Mouse (Mus musculus) ovary, adult 18-20 months (tissue): ENCODE measurements around the gene Cux2.
A peak's percentile ranks its signal among the peaks of the same experiment; 100 is the strongest.

Experiments used
- DNase-seq: peaks from one replicate; pipeline ENCODE4 v3.0.0; 2022; ENCODE audit warnings: low spot score, mixed read lengths

Gene Cux2

DNA sequence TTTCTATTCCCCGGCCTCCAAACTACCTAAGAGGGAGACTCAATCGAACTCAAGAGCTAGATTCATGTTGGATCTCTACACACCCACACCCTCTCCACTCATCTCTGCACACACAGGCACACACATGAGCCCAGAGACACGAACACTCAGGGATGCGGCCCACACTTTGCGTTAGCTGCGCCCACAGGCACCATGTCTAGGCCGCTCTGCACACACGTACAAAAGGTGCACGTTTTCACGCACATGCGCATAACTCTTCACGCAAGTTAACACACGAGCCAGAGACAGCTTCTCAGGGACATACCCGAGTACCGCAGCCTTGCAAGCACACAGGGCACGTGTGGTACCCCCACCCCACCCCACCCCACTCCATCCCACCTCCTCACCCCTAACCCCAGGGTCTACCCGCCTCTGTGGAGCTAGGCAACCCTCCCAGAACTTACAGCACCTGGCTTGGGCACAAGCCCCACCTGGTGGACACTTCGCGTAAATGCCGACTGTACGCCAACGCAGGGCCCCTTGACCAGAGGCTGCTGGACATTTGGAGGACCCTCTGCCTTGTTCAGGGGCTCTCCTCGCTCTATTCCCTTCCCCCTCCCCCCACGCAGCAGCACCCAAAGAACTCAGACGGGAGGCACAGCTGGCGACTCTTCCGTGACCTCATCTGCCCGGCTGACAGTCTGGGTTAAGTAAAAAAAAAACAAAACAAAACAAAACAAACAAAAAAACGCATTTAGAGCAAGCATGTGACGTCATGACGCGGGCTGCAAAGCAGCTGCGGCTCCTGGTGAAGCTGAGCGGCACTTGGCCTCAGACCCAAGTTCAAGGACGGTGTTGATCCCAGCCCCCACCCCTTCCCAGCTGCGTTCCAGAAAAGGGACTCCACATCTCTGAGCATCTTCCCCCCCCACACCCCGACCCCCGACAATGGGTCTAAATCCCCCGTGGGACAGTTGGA lies 9.4 kb upstream of the Cux2 start:
- no peak for DNase-seq

DNA sequence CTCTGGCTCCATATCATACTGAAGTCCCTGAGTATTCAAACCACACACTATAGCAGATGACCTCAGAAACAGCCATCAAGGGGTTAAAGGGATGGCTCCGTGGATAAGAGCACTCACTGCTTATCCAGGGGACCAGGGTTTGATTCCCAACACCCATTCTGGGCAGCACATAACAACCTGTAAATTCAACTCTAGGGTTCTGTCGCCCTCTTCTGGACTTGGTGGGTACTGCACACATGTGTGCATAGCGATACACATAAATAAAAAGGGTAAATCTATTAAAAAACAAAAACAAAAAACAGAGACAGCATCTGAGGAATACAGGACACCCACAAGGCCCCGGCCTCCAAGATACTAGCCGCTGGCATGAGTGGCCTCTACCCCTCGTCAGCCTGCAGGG lies 7.7 kb upstream of the Cux2 start:
- DNase-seq, result no peak

DNA sequence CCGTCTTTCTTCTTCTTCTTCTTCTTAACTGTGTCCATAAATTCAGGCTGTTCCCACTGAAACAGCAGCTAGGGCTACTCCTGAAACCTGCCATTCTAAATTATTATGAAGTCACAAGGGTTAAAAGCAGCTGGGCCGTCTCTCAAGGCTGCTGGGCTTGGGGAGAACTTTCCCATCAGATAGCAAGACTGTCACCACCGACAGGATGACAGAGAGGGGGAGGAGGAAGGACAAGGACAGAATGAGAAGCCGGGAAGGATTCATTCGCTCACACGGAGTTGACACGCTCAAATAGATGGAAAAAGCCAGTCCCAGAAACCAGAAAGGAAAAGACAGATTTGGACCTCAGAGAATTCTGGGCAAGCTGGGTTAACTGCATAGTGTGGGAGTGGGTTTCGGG lies 6.7 kb upstream of the Cux2 start:
- no peak for DNase-seq

DNA sequence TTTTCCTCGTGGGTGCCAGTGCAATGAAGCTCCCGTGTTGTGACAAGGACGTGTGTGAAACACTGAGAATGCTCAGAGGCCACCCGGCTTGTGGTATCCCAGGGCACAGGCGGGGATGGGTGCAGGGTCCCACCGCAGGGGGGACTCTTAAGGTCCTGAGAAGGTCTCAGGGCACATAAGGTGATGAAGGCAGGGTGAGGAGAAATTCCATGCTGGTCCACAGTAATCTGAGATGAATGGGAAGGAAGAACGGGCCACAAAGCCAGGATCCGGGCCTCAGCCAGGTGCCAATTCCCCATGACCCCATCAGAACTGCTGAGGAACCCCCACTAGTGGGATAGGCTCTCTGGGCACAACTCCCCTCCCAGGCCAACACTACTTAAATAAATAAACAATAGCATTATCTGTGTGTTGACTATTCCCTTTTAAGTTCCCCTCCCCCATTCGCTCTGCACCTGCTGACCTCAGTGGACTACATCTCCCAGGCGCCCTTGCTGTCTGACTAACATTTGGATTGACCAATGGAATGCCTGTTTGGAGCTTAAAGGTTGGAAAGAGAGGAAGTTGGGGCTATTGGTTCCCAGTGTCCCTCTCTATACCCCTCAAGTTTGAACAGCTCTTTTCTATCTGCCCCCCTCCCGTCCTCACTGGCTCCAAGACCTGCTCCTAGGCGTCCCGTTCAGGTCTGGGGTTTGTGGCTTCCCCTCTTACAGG lies 4.4 kb upstream of the Cux2 start:
- DNase-seq, result no peak

DNA sequence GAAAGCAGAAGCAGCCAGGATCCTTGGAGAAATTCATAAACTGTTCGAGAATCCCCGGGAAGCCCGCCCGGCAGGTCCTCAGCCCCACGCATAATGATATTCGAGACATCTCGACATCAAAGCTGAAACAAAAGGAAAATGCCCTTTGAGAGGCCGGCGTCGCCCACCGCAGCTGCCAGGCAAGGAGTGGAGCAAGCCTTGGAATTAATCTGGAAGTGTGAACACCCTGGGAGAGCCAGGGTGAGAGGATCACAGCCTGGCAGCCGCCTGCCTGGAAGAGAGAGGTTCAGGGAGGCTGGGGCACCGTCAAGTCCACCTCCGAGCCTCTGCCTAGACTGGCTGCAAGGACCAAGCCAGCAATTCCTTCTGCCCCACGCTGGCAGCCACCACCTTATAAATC lies 3.7 kb upstream of the Cux2 start:
- DNase-seq, result no peak

DNA sequence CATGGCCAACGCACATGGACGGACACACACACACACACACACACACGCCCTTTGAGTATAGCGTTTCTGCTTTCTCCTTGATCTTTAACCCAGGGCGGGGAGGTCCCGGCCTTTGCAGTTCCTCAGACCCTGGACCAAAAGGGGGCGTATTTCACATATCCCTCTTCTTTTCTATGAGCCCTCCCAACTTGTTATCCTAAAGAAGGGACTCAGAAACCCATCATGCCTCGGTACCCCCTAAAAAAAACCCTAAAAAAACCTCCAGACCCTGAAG lies 867 bp upstream of the Cux2 start:
- no peak for DNase-seq

DNA sequence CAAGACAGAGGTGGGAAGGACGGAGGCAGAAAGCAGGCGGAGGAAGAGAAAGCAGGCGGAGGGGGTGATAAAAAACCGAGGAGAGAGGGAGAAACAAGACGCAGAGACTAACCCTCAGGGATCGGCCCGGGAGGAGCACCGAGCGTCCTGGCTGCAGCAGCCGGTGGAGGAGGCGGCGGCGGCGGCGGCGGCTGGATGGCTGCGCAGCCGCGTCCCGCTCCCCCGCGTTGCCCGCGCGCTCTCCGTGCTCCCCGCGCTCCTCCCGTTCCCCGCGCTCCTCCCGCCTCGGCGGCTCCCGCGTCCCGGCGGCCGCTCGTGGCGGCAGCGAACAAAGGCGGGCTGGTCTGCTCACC lies 262 bp downstream of the Cux2 start:
- DNase-seq, result peak; percentile 28

DNA sequence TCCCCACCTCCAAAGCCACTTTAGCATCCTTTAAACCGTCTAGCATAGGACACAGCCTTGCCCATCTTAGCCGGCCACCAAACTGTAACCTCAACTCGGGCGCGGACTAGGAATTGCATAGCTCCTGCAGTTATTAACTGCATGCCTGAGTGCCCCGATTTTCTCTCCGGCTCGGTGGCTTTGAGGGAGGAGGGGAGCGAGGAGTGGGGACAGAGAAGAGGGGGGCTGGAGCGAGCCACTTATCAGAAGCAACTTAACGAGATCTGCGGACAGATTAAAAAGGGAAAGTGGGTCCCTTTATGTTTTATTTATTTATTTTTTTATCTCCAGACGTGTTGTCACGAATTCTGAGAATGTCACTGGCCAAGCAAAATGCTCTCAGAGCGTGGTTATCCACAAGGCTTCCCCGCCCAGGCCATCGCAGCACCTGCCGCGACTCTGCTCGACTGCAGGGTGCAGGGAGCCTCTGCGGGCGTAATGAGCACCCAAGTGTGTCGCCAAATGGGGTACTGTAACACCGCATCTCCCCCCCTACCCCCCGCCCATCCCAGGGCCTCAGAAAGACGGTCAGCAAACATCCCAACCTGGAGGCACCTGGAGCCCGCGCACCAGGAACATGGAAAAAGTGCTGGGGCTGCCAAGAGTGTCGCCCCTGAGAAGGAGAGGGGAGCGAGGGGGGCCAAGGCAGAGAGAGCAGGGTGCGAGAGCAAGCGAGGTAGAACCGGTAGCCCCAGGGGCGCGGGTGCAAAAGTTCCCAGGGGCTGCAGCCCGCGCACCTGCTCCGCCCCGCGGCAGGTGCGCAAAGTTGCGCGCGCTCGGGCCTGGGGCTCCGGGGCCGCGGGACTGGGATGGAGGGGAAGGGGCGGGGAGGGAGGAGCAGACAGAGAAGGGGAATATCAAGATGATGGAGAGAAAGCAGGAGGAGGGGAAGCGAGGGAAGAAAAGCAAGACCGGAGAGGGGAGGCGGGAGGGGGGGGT lies 927 bp downstream of the Cux2 start:
- DNase-seq, result no peak

DNA sequence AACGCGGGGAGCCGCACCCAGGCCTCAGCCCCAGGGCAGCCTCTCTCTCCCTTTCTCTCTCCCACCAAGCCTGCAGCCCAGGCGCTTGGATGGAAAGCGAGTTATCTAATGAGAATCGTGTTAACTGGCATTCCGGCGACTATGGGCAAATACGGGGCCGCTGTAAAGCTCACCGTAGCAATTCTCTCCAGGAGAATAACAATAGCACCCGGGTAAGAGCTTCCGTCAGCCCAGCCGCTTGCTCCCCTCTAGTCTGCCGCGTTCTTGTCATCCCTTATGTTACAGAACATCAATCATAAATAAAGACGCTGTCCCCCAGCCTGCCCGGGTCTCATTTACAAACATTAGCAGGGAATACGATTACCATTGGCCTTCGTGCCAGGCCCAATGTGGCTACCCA lies 1.6 kb downstream of the Cux2 start:
- no peak for DNase-seq

DNA sequence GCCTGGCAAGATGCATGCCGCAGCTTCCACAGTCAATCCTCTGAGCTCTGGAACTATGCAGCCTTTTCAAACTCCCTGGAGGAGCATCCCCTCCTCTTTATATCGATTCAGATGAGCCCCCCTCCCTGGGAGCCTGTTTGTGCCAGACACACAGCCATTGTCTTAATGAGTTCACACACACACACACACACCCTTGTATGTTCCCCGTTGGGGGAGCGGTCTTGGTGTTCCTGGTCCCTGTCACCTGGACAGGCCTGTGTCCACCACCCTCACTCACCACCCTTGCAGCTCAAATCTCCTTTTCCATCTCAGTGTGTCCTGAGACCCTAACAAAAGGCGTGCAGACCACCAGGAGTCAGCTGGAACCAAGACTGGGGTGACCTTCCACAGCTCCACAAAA lies 2.1 kb downstream of the Cux2 start:
- DNase-seq, result no peak

DNA sequence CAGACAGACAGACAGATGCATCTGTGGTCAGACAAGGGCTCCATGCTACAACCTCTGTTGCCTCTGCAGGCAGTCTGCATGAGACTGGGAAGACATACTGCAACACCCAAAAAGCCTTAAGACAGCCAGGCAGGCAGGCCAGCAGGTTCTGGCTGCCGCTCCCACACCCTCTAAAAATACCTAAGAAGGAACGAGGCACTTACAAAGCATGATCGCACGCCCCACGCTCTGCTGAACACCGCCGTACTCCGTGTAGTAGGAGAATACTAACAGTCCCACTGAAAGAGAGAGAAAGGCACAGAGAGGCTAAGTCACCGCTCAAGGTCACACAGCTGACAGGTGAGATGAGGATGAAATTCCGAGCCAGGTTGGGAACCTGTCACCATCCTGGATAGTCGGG lies 6.3 kb downstream of the Cux2 start:
- DNase-seq, result no peak

DNA sequence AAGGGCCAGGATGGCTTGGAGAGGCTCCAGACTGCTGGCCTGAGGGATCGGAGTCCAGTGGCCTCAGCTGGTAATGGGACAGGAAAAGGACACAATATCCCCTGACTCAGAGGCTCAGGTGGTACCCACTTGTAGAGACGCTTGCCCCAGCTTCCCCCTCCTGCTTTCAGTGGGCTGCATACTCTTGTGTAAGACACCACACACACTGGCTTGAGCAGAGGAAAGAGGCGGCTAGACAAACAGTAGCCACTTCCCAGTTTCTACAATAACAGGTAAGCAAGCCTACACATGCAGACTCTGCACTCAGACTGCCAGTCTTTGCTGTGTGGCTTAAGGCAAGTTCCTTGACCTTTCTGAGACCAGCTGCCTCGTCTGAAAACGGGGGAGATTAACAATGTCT lies 14.6 kb downstream of the Cux2 start:
- no peak for DNase-seq

DNA sequence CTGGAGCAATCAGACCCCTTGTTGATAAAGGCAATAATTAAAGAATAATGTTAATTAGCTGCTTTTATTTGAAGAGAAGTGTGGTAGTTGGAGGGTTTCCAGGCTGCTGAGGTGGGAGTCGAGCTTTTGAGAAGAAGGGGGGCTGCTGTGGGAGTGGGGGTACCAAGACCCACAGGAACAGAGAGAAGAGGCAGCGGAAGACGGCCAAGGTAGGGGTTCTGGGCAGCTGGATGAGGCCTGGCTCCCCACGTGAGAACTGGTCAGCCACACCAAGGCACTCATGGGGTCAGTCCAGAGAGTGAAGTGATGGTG lies 16.8 kb downstream of the Cux2 start:
- DNase-seq, result no peak

DNA sequence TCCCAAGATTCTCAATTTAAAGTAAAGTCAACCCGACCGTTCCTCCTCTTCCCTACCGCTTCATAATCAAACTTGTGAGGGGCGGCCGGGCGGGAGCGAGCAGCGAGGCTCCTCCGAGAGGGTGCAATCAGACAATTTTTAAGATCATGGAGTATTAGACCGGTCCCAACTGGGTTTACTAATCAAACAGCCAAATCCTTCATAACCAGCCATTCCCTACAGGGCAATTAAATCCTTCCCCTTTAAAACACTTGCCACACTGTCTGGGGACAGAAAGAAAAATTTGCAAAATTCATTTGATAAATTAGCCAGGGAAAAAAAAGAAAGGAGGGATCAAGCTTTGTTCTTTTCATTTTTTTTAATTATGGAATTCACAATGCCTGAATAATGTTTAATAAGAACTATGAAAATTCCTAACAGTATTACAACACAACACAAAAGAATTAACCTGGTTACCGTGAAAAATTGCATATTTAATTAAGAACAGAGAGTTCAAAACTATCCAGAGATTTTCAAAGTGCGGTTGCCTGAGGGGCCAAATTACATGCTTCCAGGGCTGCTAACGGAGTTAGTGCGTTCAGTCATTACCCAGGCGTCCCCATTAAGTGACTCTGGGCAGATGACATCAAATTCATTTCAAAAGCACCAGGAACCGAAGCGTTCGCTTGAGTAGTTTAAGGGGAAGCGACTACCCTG lies 17.3 kb downstream of the Cux2 start:
- DNase-seq, result no peak

DNA sequence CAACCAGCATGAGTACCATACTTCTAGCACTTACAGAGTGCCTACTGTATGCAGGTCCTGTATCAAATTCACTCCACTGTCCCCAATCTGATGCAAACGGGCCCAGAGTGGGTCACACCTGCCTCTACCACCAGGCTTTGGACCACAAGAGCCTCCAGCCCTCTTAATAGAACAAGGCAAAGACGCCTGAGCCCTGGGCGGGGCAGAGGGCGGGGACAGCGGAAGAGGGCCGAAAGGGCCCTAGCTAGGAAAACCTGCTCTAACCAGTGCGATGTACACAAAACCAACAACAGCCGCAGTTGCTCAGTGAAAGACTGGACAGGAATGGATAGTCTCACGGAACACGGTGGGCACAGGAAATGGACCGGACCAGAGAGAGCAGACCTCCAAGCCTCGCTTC lies 18.8 kb downstream of the Cux2 start:
- DNase-seq, result no peak

DNA sequence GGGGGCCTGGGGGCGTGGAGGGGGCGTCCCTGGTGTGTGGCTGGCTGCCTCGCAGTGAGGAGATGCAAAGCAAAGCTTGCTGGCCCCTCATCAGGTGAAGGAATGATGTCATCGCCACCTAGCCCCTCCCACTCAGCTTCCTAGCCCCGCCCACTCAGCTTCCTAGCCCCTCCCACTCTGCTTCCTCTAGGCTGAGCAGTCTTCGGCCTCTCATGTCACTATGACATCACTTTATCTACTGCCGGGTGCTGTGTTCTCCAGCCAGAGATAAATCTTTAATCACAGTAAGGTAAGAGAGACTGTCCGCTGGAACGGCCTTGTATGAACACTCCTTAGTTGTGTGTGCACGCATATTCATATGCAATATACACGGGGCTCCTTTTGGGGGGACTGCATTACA lies 19.3 kb downstream of the Cux2 start:
- DNase-seq, result no peak

DNA sequence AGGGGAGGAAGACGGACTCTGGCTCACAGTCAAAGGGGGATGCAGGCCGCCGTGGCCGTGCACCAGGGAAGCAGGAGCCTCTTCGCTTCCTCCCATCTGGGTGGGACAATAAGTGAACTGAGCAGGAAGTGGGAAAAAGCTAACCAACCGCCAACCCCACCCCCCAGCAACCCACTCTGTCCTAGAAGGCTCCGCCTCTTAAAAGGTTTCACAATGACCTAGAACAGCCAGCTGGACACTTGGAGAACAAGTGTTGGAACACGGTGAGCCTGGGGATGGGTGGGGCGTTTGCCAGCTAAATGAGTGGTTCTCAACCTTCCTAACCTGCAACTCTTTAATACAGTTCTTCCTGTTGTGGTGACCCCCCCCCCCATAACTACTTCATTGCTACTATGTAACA lies 23.1 kb downstream of the Cux2 start:
- no peak for DNase-seq

DNA sequence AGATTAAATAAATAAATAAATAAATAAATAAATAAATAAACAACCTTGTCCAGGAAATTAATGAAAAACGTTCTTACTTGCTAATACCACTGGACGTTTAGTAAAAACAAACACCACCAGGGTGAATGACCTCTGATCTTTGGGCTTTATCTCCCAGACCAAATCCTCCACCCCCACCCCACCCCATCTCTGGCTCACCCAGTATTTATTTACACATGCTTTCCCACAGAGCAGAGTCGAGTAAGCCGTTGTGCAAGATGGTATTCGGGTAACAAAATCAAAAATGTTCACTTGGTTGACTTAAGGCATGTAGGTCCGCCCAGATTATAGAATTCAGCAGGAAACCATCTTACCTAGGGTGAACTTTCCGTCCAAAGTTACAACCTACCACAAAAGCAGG lies 23.6 kb downstream of the Cux2 start:
- DNase-seq, result no peak

DNA sequence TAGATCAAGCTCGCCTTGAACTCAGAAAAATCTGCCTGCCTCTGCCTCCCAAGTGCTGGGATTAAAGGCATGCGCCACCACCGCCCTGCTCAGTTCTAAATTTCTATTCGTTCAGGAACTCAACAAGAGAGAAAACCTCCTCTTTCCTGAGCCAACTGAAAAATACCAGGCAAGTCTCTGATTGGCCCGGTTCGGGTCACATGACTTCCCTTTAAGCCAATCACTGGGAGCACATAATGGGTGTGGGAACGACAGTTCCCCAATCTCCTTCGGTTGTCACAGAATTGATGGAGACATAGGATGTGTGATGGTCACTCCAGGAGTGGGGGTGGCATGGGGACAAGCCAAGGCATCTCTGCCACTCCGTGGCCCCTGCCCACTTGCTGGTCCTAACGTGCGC lies 24.8 kb downstream of the Cux2 start:
- no peak for DNase-seq

DNA sequence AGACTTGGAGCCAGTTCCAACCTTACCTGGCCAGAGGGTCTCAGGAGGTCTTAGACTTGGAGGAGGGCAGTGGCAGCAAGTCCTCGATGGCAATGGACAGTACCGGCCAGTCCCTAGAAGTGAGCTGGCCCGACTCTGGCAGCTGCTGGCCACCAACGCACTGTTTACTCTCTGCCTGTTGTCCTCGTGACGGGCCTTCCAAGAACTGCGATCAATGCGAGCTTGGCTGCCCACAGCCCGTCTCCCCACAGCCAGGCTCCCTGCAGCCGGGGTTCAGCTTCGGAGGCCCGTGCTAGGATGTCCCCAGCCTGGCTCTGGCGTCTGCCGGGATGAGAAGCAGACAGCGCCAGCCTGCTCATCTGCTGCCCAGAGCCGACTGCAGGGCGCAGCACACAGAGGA lies 30.6 kb downstream of the Cux2 start:
- no peak for DNase-seq

DNA sequence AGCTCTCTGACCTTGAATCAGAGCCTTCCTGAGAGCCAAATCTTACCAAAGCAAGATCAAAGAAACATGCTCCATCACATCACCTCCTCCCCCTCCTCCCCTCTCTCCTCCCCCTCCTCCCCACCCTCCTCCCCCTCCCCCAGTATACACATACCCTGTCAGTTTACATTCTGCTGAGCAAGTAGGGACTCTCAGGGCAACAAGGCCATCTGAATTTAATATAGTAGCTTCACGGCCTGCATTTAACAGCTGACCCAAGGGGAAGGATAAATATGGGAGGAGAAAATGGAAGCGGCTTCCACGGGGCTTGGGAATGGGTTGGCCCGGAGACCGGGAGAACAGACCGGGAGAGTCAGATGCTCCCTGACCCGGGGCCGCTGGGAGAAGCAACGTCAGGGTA lies 32.1 kb downstream of the Cux2 start:
- DNase-seq, result no peak

DNA sequence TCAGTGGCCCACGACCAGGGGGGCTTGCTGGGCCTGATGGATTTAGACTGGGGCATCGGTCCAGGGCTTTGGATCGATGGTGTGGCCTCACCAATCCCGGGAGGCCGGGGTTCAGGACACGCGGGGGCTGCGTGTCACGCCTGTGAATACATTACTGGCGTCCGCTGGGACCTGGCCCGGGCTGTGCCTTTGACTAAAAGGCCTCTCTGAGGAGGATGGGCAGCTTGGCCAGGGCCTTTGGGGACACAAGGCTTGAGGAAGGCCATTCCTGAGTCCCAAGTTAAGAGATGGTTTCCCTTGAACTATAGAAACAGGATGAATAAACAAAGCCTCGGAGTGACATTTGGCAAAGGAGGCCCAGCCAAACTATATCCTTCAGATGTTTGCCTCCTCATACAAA lies 32.6 kb downstream of the Cux2 start:
- no peak for DNase-seq
